Mouse (Mus musculus) duodenum, adult 2 months (tissue): Measurements from ENCODE around the gene Slc22a15. TPM values are rescaled to one million over a fixed set of nuclear protein-coding genes. Genes with fewer than 3 reads are reported as not detected.

Source experiments
- polyA plus RNA-seq: library from polyadenylated mRNA; depleted of rRNA; stranded (reverse); fragments of >200 nt; gene quantifications from 2 replicates; pipeline ENCODE4 v1.2.3, GENCODE M21; 2012; ENCODE audit warnings: low replicate concordance; rRNA removed

Gene Slc22a15
- polyA plus RNA-seq: 4.4 and 7.2 TPM in 2 replicates

DNA sequence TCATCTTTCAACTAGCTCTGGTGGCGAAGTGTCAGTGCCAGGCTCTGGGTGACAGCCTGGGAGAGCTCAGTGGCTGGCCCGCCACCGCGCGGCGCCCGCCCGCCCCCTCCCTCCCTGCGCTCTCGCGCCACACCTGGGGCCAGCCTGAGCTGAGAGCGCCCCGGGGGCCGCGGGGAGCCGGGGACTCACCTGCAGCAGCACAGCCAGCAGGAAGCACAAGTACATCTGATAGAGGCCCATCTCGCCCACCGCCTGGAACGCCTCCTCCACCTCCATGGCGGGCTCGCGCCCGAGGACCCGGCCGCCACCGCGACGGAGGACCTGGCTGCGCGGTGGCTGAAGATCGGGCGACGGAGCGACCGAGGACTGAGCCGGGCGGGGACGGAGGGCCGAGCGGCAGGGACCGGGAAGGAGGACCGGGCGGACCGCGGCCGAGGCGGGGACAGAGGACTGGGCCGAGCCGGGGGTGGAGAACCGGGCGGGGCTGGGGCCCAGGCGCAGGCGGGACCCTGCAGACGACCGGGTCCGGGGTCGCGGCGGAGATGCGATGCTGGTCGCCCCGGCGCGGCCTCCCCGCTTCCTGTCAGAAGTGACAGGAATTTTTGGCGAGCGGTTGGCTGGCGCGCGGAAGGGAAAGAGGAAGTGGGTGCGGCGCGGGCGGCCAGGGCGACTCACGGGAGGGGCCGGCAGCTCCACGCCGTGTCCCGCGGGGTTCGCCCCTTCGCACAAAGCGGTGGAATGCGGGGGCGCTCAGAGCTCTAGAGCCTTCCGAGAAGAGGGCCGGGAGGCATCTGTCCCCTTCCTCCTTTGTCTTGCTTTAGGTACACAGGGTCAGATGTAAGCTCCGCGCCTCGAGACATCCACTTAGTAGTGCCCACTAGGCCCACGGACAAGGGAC is at the start of gene Slc22a15:
TSS of gene Slc22a15 (minus strand) at position 611 of the 898 bp plus-strand sequence.

DNA sequence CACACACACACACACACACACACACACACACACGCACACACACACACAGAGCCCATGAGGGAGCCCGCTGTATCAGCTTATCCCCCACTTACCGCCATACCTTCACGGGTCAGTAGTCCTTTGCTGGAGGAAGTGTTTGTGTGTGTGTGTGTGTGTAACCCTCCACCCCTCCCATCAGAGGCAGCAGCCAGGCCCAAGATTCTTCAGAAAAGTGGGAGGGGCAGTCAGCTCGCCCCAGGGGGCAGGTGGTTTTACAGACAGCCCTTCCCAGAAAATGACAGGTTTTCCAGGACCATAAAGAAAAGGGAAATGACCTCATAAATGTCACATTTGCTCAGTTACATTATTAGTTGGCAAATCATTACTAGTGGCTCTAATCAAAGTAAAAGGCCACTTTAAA is 75.4 kb downstream of the Slc22a15 start, which contains the start of gene Mab21l3:
TSS of gene Mab21l3 (minus strand) at position 144 of the 400 bp plus-strand sequence.

Other genes with a start within 250 kb of the Slc22a15 start
- 0.11 and 0.17 TPM in 2 replicates for gene Mab21l3, start 75.5 kb downstream of the Slc22a15 start, polyA plus RNA-seq
- gene Nhlh2, start 85.6 kb upstream of the Slc22a15 start, polyA plus RNA-seq: 0.06 TPM in 1 of 2 replicates, not detected in the other
- gene Casq2, start 162.0 kb upstream of the Slc22a15 start, polyA plus RNA-seq: 0.58 and 1.1 TPM in 2 replicates